Mouse (Mus musculus) liver, embryonic 14.5 days (tissue): ENCODE measurements around the gene Tmem50b.

Experiments
- CTCF ChIP-seq: IDR thresholded peaks from 2 replicates; pipeline ENCODE4 v1.5.1; 2016; ENCODE audit warnings: antibody characterized with exemption, low read depth, control low read depth
- EP300 ChIP-seq: IDR thresholded peaks from 2 replicates; pipeline ENCODE4 v1.6.1; 2016; ENCODE audit warnings: antibody characterized with exemption, low read depth

GRCm38 (mm10) chr16:91551081-91551524, 46.5 kb downstream of the Tmem50b start:
- no peak for TF ChIP-seq CTCF
- no peak for TF ChIP-seq EP300
